Mouse (Mus musculus): ENCODE data around the gene Cracr2a. TPM values are rescaled to one million over a fixed set of nuclear protein-coding genes. Genes with fewer than 3 reads are reported as not detected.

The Cracr2a gene
- polyA plus RNA-seq, 1 experiment, result 12.7 TPM

- 56% methylated on average over 13 of the region's 13 CpGs for WGBS
Observed at GRCm38 (mm10) chr6:127614083-127614984, 53.2 kb downstream of the Cracr2a start.

GRCm38 (mm10) chr6:127616623-127617022 is 55.5 kb downstream of the Cracr2a start:
- TF ChIP-seq CTCF (IDR thresholded peaks at IDR 0.05; ENCODE audit: insufficient read depth, low read length), result no peak
- Histone ChIP-seq H3K4me1 (ENCODE audit: control insufficient read depth, insufficient read depth, low read length) (peaks cover 5% of the 10 kb centered on the region; the same call in 1 of the 2 replicates), H3K4me3 (replicated peaks; ENCODE audit: extremely low read depth, low read depth, low read length) (no peak overlapping the region)
- WGBS, result 86% methylated on average over 1 of the region's 1 CpGs
- DNase-seq, result no peak

More at GRCm38 (mm10) chr6:127614083-127614984, 53.2 kb downstream of the Cracr2a start:
- DNase-seq, result peak; percentile 29
- TF ChIP-seq POLR2A (IDR thresholded peaks at IDR 0.05; ENCODE audit: borderline replicate concordance, extremely low read depth, low read depth, low read length), result no peak
- TF ChIP-seq CTCF (IDR thresholded peaks at IDR 0.05; ENCODE audit: insufficient read depth, low read length), result no peak
- Histone ChIP-seq H3K4me3 (replicated peaks; ENCODE audit: extremely low read depth, low read depth, low read length) (no peak overlapping the region), H3K4me1 (ENCODE audit: control insufficient read depth, insufficient read depth, low read length) (peaks cover 5% of the 10 kb centered on the region; the same call in 1 of the 2 replicates)

GRCm38 (mm10) chr6:127617258-127618025 is 56.3 kb downstream of the Cracr2a start:
- TF ChIP-seq CTCF (IDR thresholded peaks at IDR 0.05; ENCODE audit: insufficient read depth, low read length), result peak; percentile 60
- TF ChIP-seq POLR2A (IDR thresholded peaks at IDR 0.05; ENCODE audit: borderline replicate concordance, extremely low read depth, low read depth, low read length), result no peak
- Histone ChIP-seq H3K4me3 (replicated peaks; ENCODE audit: extremely low read depth, low read depth, low read length) (no peak overlapping the region), H3K4me1 (ENCODE audit: control insufficient read depth, insufficient read depth, low read length) (peaks cover 5% of the 10 kb centered on the region; the same call in 1 of the 2 replicates)
- DNase-seq, result peak; percentile 34
- WGBS, result 38% methylated on average over 10 of the region's 10 CpGs

DNA sequence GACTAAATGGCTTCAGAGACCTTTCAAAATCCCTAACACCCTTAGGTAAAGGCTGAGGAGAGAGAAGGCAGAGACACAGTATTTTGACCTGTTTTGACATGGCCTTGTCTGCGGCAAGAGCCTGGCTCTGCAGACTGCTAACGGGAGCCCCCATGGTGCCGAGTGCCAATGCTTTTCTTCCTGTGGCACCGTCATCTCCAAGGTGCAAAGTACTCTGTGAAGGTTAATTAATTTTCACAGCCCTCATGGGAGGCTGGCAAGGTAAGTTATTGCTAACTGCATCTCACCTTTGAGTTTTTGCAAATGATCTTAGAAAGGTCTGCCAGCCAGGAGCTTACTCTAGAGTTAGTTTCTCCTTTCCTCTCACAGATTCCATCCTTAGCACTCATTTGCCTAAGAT is 57.5 kb downstream of the Cracr2a start:
- 0 out of 2 replicates have a peak, but pooled peaks cover 2% of the 10 kb centered on the region for H3K4me1 ChIP-seq (ENCODE audit: control insufficient read depth, insufficient read depth, low read length)
- TF ChIP-seq CTCF (IDR thresholded peaks at IDR 0.05; ENCODE audit: insufficient read depth, low read length), result no peak
- TF ChIP-seq POLR2A (IDR thresholded peaks at IDR 0.05; ENCODE audit: borderline replicate concordance, extremely low read depth, low read depth, low read length), result no peak
- no peak for DNase-seq
- WGBS, result 81% methylated on average over 4 of the region's 4 CpGs
- no peak overlapping the region for H3K4me3 ChIP-seq (replicated peaks; ENCODE audit: extremely low read depth, low read depth, low read length)

DNA sequence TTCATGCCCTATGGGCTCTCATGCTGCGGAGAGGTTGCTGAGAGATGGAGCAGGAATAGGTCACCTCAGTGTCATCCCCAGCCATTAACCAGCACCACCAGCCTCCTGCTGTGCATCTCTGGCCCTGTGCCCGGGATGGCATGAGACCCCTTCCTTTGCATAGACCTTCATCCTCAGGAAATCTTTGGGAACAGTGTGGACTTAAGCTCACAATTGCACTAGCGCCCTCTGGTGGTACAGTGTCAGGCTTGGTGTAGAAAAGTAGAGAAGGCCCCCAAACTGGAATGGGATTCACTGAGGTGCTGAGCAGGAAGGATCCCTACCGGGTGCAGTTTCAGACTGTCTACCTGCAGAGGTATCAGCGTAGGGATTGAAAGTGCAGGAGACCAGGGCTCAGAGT is 64.0 kb downstream of the Cracr2a start:
- Histone ChIP-seq H3K4me1 (ENCODE audit: control insufficient read depth, insufficient read depth, low read length) (no peaks in the 10 kb centered on the region), H3K4me3 (replicated peaks; ENCODE audit: extremely low read depth, low read depth, low read length) (no peak overlapping the region)
- WGBS, result 50% methylated on average over 5 of the region's 5 CpGs
- TF ChIP-seq CTCF (IDR thresholded peaks at IDR 0.05; ENCODE audit: insufficient read depth, low read length) (peak; percentile 37; the same call in 1 of the 2 replicates), POLR2A (IDR thresholded peaks at IDR 0.05; ENCODE audit: borderline replicate concordance, extremely low read depth, low read depth, low read length) (no peak)
- peak; percentile 56 for DNase-seq

DNA sequence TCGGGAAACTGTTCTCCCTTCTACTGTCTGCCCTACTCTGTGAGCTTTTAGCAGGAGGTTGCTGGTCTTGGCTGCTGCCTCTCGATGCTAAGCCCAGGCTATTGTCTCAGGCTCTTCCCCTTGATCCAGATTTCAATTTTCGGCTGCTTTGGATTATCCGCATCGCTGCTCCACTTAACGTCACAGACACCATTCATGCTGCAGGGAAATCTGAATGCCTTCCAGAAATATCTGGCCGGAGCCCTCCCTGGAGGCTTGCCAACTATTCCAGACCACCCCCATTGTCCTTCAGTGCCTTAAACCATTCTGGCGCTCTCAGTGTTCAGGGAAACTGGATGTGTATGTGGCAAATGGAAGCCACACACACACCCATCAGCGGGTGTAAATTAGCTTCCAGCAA is 66.3 kb downstream of the Cracr2a start:
- DNase-seq, result no peak
- TF ChIP-seq POLR2A (IDR thresholded peaks at IDR 0.05; ENCODE audit: borderline replicate concordance, extremely low read depth, low read depth, low read length) (no peak), CTCF (IDR thresholded peaks at IDR 0.05; ENCODE audit: insufficient read depth, low read length) (no peak)
- WGBS, result 62% methylated on average over 9 of the region's 9 CpGs
- H3K4me1 ChIP-seq (ENCODE audit: control insufficient read depth, insufficient read depth, low read length), result no peaks in the 10 kb centered on the region
- H3K4me3 ChIP-seq (replicated peaks; ENCODE audit: extremely low read depth, low read depth, low read length), result no peak overlapping the region

DNA sequence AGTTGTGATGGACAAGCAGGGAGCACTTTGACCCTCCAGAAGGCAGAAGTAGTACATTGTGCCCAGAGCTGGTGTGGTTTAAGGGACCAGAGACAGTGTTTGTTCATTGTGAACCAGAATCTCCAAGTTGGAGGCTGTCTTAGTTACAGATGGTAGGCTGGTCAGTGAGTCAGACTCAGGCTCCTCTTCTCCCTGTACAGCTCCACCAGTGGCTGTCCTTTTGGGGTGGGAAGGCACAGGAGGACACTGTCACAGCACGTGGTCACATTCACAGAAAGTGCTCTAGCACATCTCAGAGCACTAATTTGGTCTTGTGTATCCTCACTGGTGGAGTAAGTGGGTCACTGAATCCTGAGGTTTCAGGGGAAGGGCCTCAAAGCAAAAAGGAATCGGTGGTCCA is 68.1 kb downstream of the Cracr2a start:
- no peak for TF ChIP-seq POLR2A (IDR thresholded peaks at IDR 0.05; ENCODE audit: borderline replicate concordance, extremely low read depth, low read depth, low read length)
- H3K4me3 ChIP-seq (replicated peaks; ENCODE audit: extremely low read depth, low read depth, low read length), result no peak overlapping the region
- DNase-seq, result no peak
- H3K4me1 ChIP-seq (ENCODE audit: control insufficient read depth, insufficient read depth, low read length), result no peaks in the 10 kb centered on the region
- WGBS, result 82% methylated on average over 2 of the region's 2 CpGs

DNA sequence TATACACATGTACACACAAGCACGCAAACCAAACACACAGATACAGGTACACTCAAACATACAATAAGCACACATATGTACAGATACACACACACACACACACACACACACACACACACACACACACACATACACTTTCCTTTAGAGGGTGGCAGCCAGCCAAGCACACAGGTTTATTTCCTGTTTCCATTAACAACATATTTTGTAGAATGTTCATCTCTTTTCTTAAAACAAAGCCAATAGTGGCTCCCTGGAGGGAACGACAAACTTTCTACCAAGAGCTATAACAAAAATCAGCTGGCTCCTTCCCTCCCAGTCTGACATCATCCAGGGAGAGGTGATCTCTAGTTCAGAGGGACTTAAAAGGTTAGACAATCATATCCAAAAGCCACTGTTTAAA is 73.7 kb downstream of the Cracr2a start:
- TF ChIP-seq POLR2A (IDR thresholded peaks at IDR 0.05; ENCODE audit: borderline replicate concordance, extremely low read depth, low read depth, low read length) (no peak), CTCF (IDR thresholded peaks at IDR 0.05; ENCODE audit: insufficient read depth, low read length) (no peak)
- Histone ChIP-seq H3K4me3 (replicated peaks; ENCODE audit: extremely low read depth, low read depth, low read length) (no peak overlapping the region), H3K4me1 (ENCODE audit: control insufficient read depth, insufficient read depth, low read length) (no peaks in the 10 kb centered on the region)
- WGBS, result 62% methylated on average over 2 of the region's 2 CpGs
- no peak for DNase-seq

GRCm38 (mm10) chr6:127635462-127636189 is 74.5 kb downstream of the Cracr2a start:
- no peak overlapping the region for H3K4me3 ChIP-seq (replicated peaks; ENCODE audit: extremely low read depth, low read depth, low read length)
- TF ChIP-seq POLR2A (IDR thresholded peaks at IDR 0.05; ENCODE audit: borderline replicate concordance, extremely low read depth, low read depth, low read length) (no peak), CTCF (IDR thresholded peaks at IDR 0.05; ENCODE audit: insufficient read depth, low read length) (no peak)
- DNase-seq, result no peak
- H3K4me1 ChIP-seq (ENCODE audit: control insufficient read depth, insufficient read depth, low read length), result no peaks in the 10 kb centered on the region
- WGBS, result 81% methylated on average over 9 of the region's 9 CpGs

Measured in lung, adult 2 months (tissue).